Mouse (Mus musculus): ENCODE measurements around the gene Kcnc3.
A peak's percentile ranks its signal among the peaks of the same experiment; 100 is the strongest.

The Kcnc3 gene

GRCm38 (mm10) chr7:44570989-44571388 is 19.5 kb upstream of the Kcnc3 start:
- no peak for DNase-seq (ENCODE audit: low read depth, low spot score)

GRCm38 (mm10) chr7:44571811-44572210 is 18.7 kb upstream of the Kcnc3 start:
- DNase-seq (ENCODE audit: low read depth, low spot score): no peak

- no peak for DNase-seq (ENCODE audit: low read depth, low spot score)
These were observed 18.2 kb upstream of the Kcnc3 start, which contains the start of gene Napsa for GRCm38 (mm10) chr7:44572213-44572701. Gene Napsa, plus strand, starts transcription at chr7:44572380.

GRCm38 (mm10) chr7:44572956-44573484 is 17.4 kb upstream of the Kcnc3 start:
- no peak for DNase-seq (ENCODE audit: low read depth, low spot score)

- peak; percentile 45 for DNase-seq (ENCODE audit: low read depth, low spot score)
These were observed 14.1 kb upstream of the Kcnc3 start for GRCm38 (mm10) chr7:44576333-44576844.

- no peak for DNase-seq (ENCODE audit: low read depth, low spot score)
These were observed 8.8 kb upstream of the Kcnc3 start for GRCm38 (mm10) chr7:44581637-44582036.

GRCm38 (mm10) chr7:44582709-44583108 is 7.8 kb upstream of the Kcnc3 start:
- DNase-seq (ENCODE audit: low read depth, low spot score): no peak

- no peak for DNase-seq (ENCODE audit: low read depth, low spot score)
These were observed 7.3 kb upstream of the Kcnc3 start for GRCm38 (mm10) chr7:44583146-44583545.

GRCm38 (mm10) chr7:44584265-44584804 is 6.1 kb upstream of the Kcnc3 start:
- DNase-seq (ENCODE audit: low read depth, low spot score): no peak

- DNase-seq (ENCODE audit: low read depth, low spot score): no peak
These were observed 5.5 kb upstream of the Kcnc3 start for GRCm38 (mm10) chr7:44584921-44585320.

GRCm38 (mm10) chr7:44585606-44586005 is 4.9 kb upstream of the Kcnc3 start:
- DNase-seq (ENCODE audit: low read depth, low spot score): no peak

GRCm38 (mm10) chr7:44586518-44586917 is 3.9 kb upstream of the Kcnc3 start:
- DNase-seq (ENCODE audit: low read depth, low spot score): peak; percentile 70

GRCm38 (mm10) chr7:44586930-44587329 is 3.5 kb upstream of the Kcnc3 start:
- DNase-seq (ENCODE audit: low read depth, low spot score): peak; percentile 86

- no peak for DNase-seq (ENCODE audit: low read depth, low spot score)
These were observed 2.8 kb upstream of the Kcnc3 start for GRCm38 (mm10) chr7:44587676-44588075.

GRCm38 (mm10) chr7:44588338-44588737 is 2.1 kb upstream of the Kcnc3 start:
- peak; percentile 37 for DNase-seq (ENCODE audit: low read depth, low spot score)

GRCm38 (mm10) chr7:44589149-44589548 is 1.3 kb upstream of the Kcnc3 start:
- peak; percentile 97 for DNase-seq (ENCODE audit: low read depth, low spot score)

GRCm38 (mm10) chr7:44589946-44590345 is 518 bp upstream of the Kcnc3 start:
- peak; percentile 90 for DNase-seq (ENCODE audit: low read depth, low spot score)

GRCm38 (mm10) chr7:44591348-44592116 is 1.1 kb downstream of the Kcnc3 start:
- DNase-seq (ENCODE audit: low read depth, low spot score): peak; percentile 23

- no peak for DNase-seq (ENCODE audit: low read depth, low spot score)
These were observed 2.6 kb downstream of the Kcnc3 start for GRCm38 (mm10) chr7:44593051-44593450.

GRCm38 (mm10) chr7:44593775-44594174 is 3.3 kb downstream of the Kcnc3 start:
- peak; percentile 92 for DNase-seq (ENCODE audit: low read depth, low spot score)

- DNase-seq (ENCODE audit: low read depth, low spot score): no peak
These were observed 3.8 kb downstream of the Kcnc3 start for GRCm38 (mm10) chr7:44594291-44594690.

GRCm38 (mm10) chr7:44595131-44595561 is 4.7 kb downstream of the Kcnc3 start:
- no peak for DNase-seq (ENCODE audit: low read depth, low spot score)

GRCm38 (mm10) chr7:44596051-44596450 is 5.6 kb downstream of the Kcnc3 start:
- no peak for DNase-seq (ENCODE audit: low read depth, low spot score)
